Mouse (Mus musculus): ENCODE data around the gene Asap2. TPM values are rescaled to one million over a fixed set of nuclear protein-coding genes. Genes with fewer than 3 reads are reported as not detected.
"Not testable (repeated sequence)": the region's sequence is repeated elsewhere in the genome, so short reads cannot be mapped to it uniquely, and the experiment has no call there.

The Asap2 gene
- polyA plus RNA-seq (2014; fragmentation: Nextera tagmentation; extraction: Ambion mirVana), result 8.2 and 8.4 TPM in 2 replicates

DNA sequence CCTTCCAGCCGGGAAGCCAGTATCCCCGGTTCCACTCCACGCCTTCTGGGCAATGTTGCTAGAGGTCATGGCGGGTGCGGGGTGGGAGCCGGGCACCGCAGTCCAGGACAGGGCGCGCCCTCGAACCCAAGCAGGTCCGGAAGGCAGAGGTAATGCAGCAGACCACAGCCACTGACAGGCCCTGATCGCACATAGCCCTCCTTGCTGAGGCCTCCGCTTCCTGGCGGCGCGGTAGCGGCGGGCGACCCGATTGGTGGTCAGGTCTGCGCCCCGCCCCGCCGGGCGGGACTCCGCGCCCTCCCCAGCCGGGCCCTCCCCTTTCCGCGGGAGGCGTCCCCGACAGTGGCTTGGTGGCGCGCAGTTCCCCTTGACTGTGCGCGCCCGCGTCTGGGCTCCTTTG, at the start of gene Asap2:
Asap2 (plus strand) TSS at position 328 of the 400 bp plus-strand sequence.
- not testable (repeated sequence) for ATAC-seq (ENCODE audit: low read depth); H3K27me3 ChIP-seq (replicated peaks; ENCODE audit: control insufficient read depth, insufficient read depth, low read length); H3K36me3 ChIP-seq (ENCODE audit: control insufficient read depth, insufficient read depth, low read length); H3K4me1 ChIP-seq (ENCODE audit: control insufficient read depth, insufficient read depth, low read length); H3K27ac ChIP-seq (replicated peaks; ENCODE audit: low read depth, low read length); H3K9me3 ChIP-seq (ENCODE audit: control insufficient read depth, low read length); DNase-seq (ENCODE audit: low spot score)
- H3K4me3 ChIP-seq (ENCODE audit: low read depth, low read length), result peak within 1 kb of the TSS; percentile 44
- H3K9ac ChIP-seq (ENCODE audit: low read depth, low read length), result peak within 1 kb of the TSS; percentile 66
- WGBS, result 0% methylated on average over 3 of the region's 38 CpGs
- H3K4me2 ChIP-seq (ENCODE audit: low read depth, low read length), result peak within 1 kb of the TSS; percentile 43

DNA sequence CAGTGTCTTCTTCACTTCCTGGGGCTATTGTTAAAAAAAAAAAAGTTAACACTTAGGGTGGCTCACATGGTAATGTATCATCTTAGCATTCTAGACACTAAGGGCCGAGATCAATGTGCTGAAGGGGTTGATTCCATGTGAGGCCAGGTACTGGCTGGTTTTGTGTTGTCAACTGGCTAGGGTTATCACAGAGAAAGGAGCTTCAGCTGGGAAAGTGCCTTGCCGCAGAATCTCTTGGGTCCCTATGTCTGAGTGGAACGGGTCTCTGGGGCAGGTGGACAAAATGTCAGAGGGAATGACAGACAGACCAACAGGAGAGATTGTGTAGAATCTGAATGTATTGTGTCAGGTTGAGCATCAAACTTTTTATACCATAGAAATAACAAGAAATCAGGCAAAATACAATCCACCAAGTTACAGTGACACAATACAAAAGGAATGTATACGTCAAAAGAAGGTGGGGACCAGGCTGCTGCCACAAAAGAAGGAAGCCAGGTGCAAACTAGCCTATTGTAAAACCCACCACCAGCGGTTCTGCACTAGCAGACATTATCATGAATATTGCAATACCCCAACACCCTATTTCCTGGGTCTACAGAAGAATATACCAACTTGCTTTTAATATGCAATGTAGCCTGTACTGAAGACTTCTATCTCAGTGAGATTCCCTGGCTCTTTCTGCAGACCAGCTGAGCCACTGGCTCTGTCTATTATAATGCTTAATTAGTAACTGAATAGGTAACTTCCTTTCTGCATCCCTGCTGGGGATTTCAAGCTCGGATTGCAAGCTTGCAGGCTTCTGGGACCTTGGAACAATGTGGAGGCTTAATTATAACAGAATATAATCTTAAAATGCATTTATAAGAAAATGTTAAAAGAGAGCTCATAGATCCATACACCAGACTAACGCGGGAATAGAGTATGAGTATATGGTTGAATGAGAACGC, 42.9 kb upstream of the Asap2 start:
- not testable (repeated sequence) for ATAC-seq (ENCODE audit: low read depth); H3K9me3 ChIP-seq (ENCODE audit: control insufficient read depth, low read length); DNase-seq (ENCODE audit: low spot score); H3K27me3 ChIP-seq (replicated peaks; ENCODE audit: control insufficient read depth, insufficient read depth, low read length); H3K4me2 ChIP-seq (ENCODE audit: low read depth, low read length); H3K27ac ChIP-seq (replicated peaks; ENCODE audit: low read depth, low read length); H3K4me1 ChIP-seq (ENCODE audit: control insufficient read depth, insufficient read depth, low read length); H3K36me3 ChIP-seq (ENCODE audit: control insufficient read depth, insufficient read depth, low read length); H3K4me3 ChIP-seq (ENCODE audit: low read depth, low read length); H3K9ac ChIP-seq (ENCODE audit: low read depth, low read length)
- 70% methylated on average over 9 of the region's 9 CpGs for WGBS

DNA sequence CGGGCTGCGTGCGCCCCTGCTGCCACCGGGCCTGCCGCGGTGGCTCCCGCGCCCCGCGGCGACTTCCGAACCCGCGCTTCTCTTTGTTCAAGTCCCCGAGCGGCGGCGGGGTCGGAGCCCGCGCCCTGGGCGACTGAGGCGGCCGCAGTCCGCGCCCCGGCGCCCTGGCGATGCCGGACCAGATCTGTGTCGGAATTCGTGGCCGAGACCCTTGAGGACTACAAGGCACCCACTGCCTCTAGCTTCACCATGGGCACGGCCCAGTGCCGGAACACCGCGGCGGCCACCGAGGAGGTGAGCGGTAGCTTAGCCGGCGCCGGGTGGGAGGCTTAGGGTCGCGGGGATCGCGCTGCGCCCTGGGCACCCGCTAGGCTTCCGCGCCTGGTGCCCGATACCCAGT, 320 bp downstream of the Asap2 start:
- peak; percentile 0 for DNase-seq (ENCODE audit: low spot score)
- H3K27me3 ChIP-seq (replicated peaks; ENCODE audit: control insufficient read depth, insufficient read depth, low read length); H3K4me1 ChIP-seq (ENCODE audit: control insufficient read depth, insufficient read depth, low read length); H3K36me3 ChIP-seq (ENCODE audit: control insufficient read depth, insufficient read depth, low read length); H3K27ac ChIP-seq (replicated peaks; ENCODE audit: low read depth, low read length); ATAC-seq (ENCODE audit: low read depth); H3K9me3 ChIP-seq (ENCODE audit: control insufficient read depth, low read length): not testable (repeated sequence)
- Histone ChIP-seq H3K9ac (ENCODE audit: low read depth, low read length) (peak overlapping the region; percentile 66), H3K4me2 (ENCODE audit: low read depth, low read length) (peak overlapping the region; percentile 43), H3K4me3 (ENCODE audit: low read depth, low read length) (peak overlapping the region; percentile 44)
- WGBS, result 0% methylated on average over 12 of the region's 52 CpGs

DNA sequence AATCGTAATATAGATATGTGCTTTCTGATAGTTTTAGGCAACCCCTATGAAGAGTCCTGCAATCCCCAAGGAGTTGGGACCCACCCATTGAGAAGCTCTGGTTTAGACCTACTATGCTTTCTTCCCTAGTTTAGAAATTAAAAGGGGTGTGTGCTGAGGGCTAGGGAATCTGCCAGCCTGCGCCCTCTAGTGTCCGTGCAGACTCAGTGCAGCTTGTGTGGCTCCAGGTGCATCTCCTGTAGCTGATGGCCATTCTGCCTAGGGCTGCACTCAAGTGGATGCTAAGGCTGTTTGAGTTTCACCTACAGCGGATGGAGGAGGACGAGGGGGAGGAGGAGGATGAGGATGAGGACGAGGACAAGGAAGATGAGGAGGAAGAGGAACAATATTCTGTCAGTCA, 40.6 kb downstream of the Asap2 start:
- not testable (repeated sequence) for H3K4me2 ChIP-seq (ENCODE audit: low read depth, low read length); H3K9ac ChIP-seq (ENCODE audit: low read depth, low read length); H3K4me1 ChIP-seq (ENCODE audit: control insufficient read depth, insufficient read depth, low read length); H3K4me3 ChIP-seq (ENCODE audit: low read depth, low read length); ATAC-seq (ENCODE audit: low read depth); H3K36me3 ChIP-seq (ENCODE audit: control insufficient read depth, insufficient read depth, low read length); H3K27ac ChIP-seq (replicated peaks; ENCODE audit: low read depth, low read length); H3K9me3 ChIP-seq (ENCODE audit: control insufficient read depth, low read length); H3K27me3 ChIP-seq (replicated peaks; ENCODE audit: control insufficient read depth, insufficient read depth, low read length); DNase-seq (ENCODE audit: low spot score)
- 54% methylated on average over 6 of the region's 6 CpGs for WGBS

DNA sequence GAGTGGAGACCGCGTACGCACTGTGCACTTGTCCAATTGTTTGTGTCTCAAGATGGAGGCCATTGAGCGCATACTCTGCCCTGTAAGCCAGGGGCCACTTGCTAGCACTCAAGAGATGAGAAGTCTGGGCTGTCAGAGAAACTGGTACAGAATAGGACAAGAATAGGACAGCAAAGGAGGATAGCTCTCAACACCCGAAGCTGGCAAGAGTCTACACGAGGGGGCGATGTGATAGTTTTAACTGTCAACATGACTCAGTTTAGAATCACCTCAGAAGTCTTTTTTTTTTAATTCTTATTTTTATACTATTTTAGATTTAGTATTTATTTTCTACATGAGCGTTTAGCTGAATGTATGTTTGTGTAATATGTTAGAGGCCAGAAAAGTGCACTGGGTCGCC, 56.5 kb downstream of the Asap2 start:
- not testable (repeated sequence) for H3K4me3 ChIP-seq (ENCODE audit: low read depth, low read length); DNase-seq (ENCODE audit: low spot score); H3K27me3 ChIP-seq (replicated peaks; ENCODE audit: control insufficient read depth, insufficient read depth, low read length); H3K4me2 ChIP-seq (ENCODE audit: low read depth, low read length); ATAC-seq (ENCODE audit: low read depth); H3K9me3 ChIP-seq (ENCODE audit: control insufficient read depth, low read length); H3K9ac ChIP-seq (ENCODE audit: low read depth, low read length); H3K27ac ChIP-seq (replicated peaks; ENCODE audit: low read depth, low read length); H3K36me3 ChIP-seq (ENCODE audit: control insufficient read depth, insufficient read depth, low read length); H3K4me1 ChIP-seq (ENCODE audit: control insufficient read depth, insufficient read depth, low read length)
- whole genome bisulfite sequencing, result 96% methylated on average over 9 of the region's 9 CpGs

DNA sequence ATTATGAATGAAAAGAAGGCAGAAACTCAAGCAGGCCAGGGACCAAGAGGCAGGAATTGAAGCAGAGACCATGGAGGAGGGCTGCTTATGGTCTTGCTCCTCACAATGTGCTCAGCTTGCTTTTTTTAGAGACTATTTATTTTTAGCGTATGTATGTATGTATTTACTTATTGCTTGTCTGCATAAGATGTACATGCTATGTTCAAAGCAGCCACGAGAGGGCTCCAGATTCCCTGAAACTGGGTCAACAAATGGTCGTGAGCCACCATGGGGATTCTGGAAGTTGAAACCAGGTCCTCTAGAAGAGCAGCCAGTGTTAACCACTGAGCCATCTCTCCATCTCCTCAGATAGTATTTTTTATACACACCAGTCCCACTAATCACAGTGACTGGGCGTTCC, 85.5 kb downstream of the Asap2 start:
- H3K4me3 ChIP-seq (ENCODE audit: low read depth, low read length); H3K9me3 ChIP-seq (ENCODE audit: control insufficient read depth, low read length); H3K27me3 ChIP-seq (replicated peaks; ENCODE audit: control insufficient read depth, insufficient read depth, low read length); H3K4me1 ChIP-seq (ENCODE audit: control insufficient read depth, insufficient read depth, low read length); H3K4me2 ChIP-seq (ENCODE audit: low read depth, low read length); H3K27ac ChIP-seq (replicated peaks; ENCODE audit: low read depth, low read length); H3K36me3 ChIP-seq (ENCODE audit: control insufficient read depth, insufficient read depth, low read length); ATAC-seq (ENCODE audit: low read depth); H3K9ac ChIP-seq (ENCODE audit: low read depth, low read length): not testable (repeated sequence)
- 24% methylated on average over 4 of the region's 4 CpGs for WGBS
- peak; percentile 64 for DNase-seq (ENCODE audit: low spot score)

DNA sequence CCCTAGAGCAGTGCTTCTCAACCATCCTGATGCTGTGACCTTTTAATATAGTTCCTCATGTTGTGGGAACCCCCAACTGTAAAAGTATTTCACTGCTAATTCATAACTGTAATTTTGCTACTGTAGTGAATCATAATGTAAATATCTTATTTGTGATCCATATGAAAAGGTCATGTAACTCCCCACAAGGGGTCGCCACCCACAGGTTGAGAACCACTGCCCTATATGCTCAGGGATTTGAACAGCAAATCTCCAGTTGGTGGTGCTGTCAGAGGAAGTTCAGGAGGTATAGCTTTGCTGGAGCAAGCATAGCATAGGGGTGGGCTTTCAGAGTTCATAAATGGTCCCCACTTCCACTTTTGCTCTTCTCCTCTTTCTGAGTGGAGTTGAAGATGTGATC, 99.9 kb downstream of the Asap2 start:
- not testable (repeated sequence) for H3K9me3 ChIP-seq (ENCODE audit: control insufficient read depth, low read length); ATAC-seq (ENCODE audit: low read depth); H3K36me3 ChIP-seq (ENCODE audit: control insufficient read depth, insufficient read depth, low read length); DNase-seq (ENCODE audit: low spot score); H3K4me1 ChIP-seq (ENCODE audit: control insufficient read depth, insufficient read depth, low read length); H3K9ac ChIP-seq (ENCODE audit: low read depth, low read length); H3K27me3 ChIP-seq (replicated peaks; ENCODE audit: control insufficient read depth, insufficient read depth, low read length); H3K4me2 ChIP-seq (ENCODE audit: low read depth, low read length); H3K27ac ChIP-seq (replicated peaks; ENCODE audit: low read depth, low read length); H3K4me3 ChIP-seq (ENCODE audit: low read depth, low read length)
- 14% methylated on average over 1 of the region's 1 CpGs for WGBS

DNA sequence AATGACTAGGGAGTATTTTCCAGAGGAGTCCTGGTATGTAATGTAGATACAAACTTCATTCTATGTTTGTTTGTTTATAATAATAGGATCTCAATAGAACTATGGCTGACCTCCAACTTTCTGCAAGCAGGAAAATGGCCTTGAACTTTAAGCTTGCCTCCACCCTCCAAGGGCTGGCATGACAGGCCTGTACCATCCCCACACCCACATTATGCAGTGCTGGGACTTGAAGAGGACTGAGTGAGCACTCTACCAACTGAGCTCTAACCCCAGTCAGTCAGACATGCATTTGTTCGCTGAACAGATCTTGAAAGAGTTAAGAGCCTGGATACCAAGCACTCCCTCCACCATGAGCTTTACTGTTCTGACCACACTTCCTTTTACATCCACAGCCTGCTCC, 102.2 kb downstream of the Asap2 start:
- H3K27ac ChIP-seq (replicated peaks; ENCODE audit: low read depth, low read length); H3K4me2 ChIP-seq (ENCODE audit: low read depth, low read length); H3K36me3 ChIP-seq (ENCODE audit: control insufficient read depth, insufficient read depth, low read length); H3K9ac ChIP-seq (ENCODE audit: low read depth, low read length); DNase-seq (ENCODE audit: low spot score); ATAC-seq (ENCODE audit: low read depth); H3K27me3 ChIP-seq (replicated peaks; ENCODE audit: control insufficient read depth, insufficient read depth, low read length); H3K4me1 ChIP-seq (ENCODE audit: control insufficient read depth, insufficient read depth, low read length); H3K9me3 ChIP-seq (ENCODE audit: control insufficient read depth, low read length); H3K4me3 ChIP-seq (ENCODE audit: low read depth, low read length): not testable (repeated sequence)
- WGBS, result 100% methylated on average over 1 of the region's 1 CpGs
